Mouse (Mus musculus): ENCODE data around the gene Prr36.

Gene Prr36

DNA sequence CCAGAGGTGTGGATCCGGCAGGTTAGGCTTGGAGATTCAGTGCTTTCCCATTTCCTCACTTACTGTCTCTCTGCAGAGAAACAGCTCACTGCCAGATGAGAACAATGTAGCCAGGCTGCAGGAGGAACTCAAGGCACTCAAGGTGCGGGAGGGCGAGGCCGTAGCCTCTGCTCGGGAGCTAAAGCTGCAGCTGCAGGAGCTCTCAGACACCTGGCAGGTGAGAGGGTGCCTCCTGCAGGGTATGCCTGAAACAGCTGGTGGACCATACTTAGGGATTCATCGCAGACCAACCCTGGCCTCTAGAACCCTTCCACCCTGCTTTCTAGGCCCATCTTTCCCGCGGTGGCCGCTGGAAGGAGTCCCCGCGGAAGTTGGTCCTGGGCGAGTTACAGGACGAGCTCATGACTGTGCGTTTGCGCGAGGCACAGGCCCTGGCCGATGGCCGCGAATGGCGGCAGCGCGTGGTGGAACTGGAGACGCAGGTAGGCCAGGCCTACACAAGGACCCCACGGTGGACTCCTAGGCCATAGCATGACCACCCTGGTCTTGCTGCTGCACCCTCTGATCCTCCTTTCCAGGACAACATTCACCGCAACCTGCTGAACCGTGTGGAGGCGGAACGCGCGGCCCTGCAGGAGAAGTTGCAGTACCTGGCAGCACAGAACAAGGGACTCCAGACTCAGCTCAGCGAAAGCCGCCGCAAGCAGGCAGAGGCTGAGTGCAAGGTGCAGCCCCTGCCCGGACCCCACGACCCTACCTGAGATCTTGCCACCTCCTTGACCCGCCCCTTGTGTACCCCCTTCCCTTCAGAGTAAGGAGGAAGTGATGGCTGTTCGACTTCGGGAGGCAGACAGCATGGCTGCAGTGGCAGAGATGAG lies 11.8 kb downstream of the Prr36 start:
- no peak for DNase-seq (ENCODE audit: low spot score in 2 of 2)

- no peak for DNase-seq (ENCODE audit: low spot score in 2 of 2)
These were observed 15.9 kb downstream of the Prr36 start for GRCm38 (mm10) chr8:4201321-4201720.

DNA sequence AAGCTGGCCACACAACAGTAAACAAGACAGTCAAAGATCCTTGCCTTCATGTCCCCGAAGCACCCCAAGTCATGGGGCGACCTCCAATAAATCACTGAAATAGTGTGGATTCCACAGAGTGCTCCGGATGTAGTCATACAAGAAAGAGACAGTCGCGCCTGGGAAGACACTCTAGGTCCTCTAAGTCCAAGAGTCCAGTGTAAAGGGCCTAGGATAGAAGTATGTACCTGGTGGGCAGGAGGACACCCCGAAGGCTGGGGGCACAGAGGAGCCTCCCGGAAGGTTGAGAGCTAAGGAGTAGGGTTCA lies 23.7 kb downstream of the Prr36 start:
- no peak for DNase-seq (ENCODE audit: low spot score in 2 of 2)

- DNase-seq (ENCODE audit: low spot score in 2 of 2) = peak; percentile 88 to 92
These were observed 24.3 kb downstream of the Prr36 start for GRCm38 (mm10) chr8:4192807-4193587.

DNA sequence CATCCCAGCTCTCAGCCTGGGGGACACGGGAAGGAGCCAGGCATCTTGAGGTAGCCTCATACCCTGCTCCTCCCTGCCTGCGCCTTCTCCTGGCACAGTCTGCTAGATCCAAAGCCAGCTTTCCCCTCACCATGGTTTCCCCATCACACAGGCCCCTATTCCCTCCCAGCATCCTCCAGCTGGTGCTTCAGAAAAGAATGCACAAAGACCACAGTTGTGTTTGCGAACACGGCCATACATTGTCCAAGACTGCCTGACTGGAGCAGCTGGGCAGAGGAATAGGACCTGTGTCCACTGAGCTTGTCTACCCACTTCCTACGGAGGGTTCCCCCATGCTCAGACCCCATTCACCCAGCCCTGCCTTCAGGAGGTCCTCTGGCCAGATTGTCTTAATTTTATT lies 25.0 kb downstream of the Prr36 start:
- no peak for DNase-seq (ENCODE audit: low spot score in 2 of 2)

GRCm38 (mm10) chr8:4189031-4189722 lies 28.1 kb downstream of the Prr36 start:
- no peak for DNase-seq (ENCODE audit: low spot score in 2 of 2)

GRCm38 (mm10) chr8:4188605-4189004 lies 28.7 kb downstream of the Prr36 start:
- no peak for DNase-seq (ENCODE audit: low spot score in 2 of 2)

DNA sequence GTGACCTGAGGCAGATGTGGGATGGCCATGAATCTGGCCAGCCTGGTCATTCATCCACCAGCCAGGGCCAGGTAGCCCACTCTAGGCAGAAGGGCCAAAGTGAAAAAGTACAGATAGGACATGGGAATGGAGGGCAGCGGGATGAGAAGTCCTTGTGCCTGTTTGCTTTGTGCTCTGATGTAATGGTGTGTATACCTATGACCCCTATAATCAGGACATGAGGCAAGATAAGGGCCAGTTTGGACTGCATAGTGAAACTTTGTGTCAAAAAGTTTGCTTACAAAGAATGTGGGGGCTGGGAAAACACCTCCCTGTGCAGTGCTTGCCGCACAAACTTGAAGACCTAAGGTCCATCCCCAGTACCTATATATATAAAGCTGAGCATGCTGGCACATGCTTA lies 31.1 kb downstream of the Prr36 start:
- no peak for DNase-seq (ENCODE audit: low spot score in 2 of 2)

GRCm38 (mm10) chr8:4183409-4183808 lies 33.9 kb downstream of the Prr36 start:
- no peak for DNase-seq (ENCODE audit: low spot score in 2 of 2)

DNA sequence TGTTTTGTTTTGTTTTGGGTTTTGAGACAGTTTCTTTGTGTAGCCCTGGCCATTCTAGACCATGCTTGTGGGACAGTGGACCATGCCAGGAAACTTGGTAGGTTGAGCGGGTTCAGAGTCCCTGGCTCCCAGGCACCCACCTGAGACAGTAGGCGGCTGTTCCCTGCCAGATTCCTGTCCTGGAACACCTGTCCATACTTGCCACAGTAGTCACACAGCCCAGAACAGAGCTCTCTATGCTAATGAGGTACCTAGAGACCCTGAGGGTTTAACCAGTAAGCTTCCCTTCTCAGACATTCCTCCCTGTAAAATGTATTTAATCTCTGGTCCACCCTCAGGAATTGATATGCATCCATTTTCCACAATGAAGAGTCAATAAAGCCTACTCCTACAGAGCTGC lies 43.2 kb downstream of the Prr36 start:
- DNase-seq (ENCODE audit: low spot score in 2 of 2) = no peak

GRCm38 (mm10) chr8:4172486-4172885 lies 44.8 kb downstream of the Prr36 start:
- no peak for DNase-seq (ENCODE audit: low spot score in 2 of 2)

- no peak for DNase-seq (ENCODE audit: low spot score in 2 of 2)
These were observed 49.3 kb downstream of the Prr36 start for GRCm38 (mm10) chr8:4167918-4168317.

GRCm38 (mm10) chr8:4166881-4167525 lies 50.3 kb downstream of the Prr36 start:
- DNase-seq (ENCODE audit: low spot score in 2 of 2) = no peak

DNA sequence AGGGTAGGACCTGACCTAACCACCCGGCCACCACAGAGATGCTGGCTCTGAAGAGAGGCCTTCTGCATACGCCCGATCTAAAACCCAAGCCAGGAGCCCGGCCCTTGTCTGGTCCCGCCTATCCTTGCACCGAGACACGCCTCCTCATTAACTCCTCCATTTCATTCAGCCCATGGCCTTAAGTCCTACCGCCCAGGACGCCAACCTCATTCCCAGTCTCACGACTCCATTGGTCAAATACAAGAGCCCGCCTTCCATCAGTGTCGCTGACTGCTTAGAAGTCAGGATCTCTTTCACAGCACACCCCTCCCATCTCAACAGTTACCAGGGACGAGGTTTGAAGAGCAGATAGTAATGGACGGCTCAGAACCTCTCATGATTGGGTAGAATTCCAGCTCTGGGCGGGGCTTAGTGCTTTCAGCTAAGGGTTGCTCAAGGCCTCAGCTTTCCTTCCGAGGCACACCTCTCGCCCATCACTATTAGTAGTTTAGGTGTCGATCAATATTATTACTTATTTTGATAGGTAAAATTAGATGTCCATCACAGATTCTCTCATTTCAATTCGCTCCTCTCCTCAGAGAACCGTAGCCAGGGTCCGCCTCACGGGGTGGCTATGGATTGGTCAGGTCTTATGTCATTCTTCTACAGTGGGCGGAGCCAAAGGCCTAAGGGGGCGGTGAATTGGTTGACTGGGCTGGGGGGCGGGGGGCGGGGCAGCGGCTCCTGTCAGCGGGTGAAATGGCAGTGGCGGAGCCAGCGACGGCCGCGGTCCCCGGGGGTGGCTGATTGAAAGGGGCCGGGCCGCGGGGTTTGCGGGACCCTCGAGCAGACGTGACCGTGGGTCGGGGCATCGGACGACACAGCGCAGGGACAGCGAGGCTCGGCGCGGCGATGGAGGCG lies 51.2 kb downstream of the Prr36 start, which contains the start of gene Evi5l:
Gene Evi5l, plus strand, starts transcription at position 716 of the 900 bp plus-strand sequence.
- DNase-seq (ENCODE audit: low spot score in 2 of 2) = peak; percentile 99

- DNase-seq (ENCODE audit: low spot score in 2 of 2) = no peak
These were observed 51.9 kb downstream of the Prr36 start for GRCm38 (mm10) chr8:4165176-4165851.

DNA sequence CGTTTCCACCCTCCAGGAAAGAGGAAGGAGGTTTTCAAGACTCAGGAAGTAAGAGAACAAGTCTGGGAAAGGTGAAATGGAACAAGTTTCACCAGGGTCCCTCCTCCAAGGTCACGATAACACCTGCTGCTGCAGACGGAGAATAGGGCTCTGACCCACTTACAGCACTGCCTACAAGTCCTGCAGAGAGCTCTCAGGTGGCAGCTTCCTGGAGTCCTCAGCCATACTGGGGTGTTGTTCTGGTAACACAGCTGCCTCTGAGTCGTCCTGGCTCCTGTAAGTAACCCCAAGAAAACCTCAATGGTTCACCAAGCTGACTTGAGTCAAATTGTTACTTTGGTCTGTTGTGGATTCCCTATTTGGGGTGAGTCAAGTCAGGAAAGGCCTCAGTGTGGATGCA lies 54.5 kb downstream of the Prr36 start:
- DNase-seq (ENCODE audit: low spot score in 2 of 2) = no peak
